Mouse (Mus musculus): ENCODE results near the gene Rap1gap.

The Rap1gap gene

GRCm38 (mm10) chr4:137724212-137724611 is 59.7 kb downstream of the Rap1gap start:
- DNase-seq (ENCODE audit: low read depth): no peak

GRCm38 (mm10) chr4:137724766-137725165 is 60.2 kb downstream of the Rap1gap start:
- no peak for DNase-seq (ENCODE audit: low read depth)

GRCm38 (mm10) chr4:137725541-137726145 is 61.1 kb downstream of the Rap1gap start:
- no peak for DNase-seq (ENCODE audit: low read depth)

GRCm38 (mm10) chr4:137726739-137727505 is 62.4 kb downstream of the Rap1gap start:
- no peak for DNase-seq (ENCODE audit: low read depth)

GRCm38 (mm10) chr4:137727506-137728187 is 63.1 kb downstream of the Rap1gap start:
- peak; percentile 59 for DNase-seq (ENCODE audit: low read depth)

GRCm38 (mm10) chr4:137728399-137729154 is 64.1 kb downstream of the Rap1gap start:
- DNase-seq (ENCODE audit: low read depth): no peak

- no peak for DNase-seq (ENCODE audit: low read depth)
These were observed 64.8 kb downstream of the Rap1gap start for GRCm38 (mm10) chr4:137729155-137729855.

GRCm38 (mm10) chr4:137730134-137730533 is 65.6 kb downstream of the Rap1gap start:
- DNase-seq (ENCODE audit: low read depth): peak; percentile 70

GRCm38 (mm10) chr4:137730757-137731156 is 66.2 kb downstream of the Rap1gap start:
- DNase-seq (ENCODE audit: low read depth): no peak

GRCm38 (mm10) chr4:137731891-137732290 is 67.4 kb downstream of the Rap1gap start:
- DNase-seq (ENCODE audit: low read depth): no peak

GRCm38 (mm10) chr4:137732361-137732760 is 67.8 kb downstream of the Rap1gap start:
- DNase-seq (ENCODE audit: low read depth): no peak

- DNase-seq (ENCODE audit: low read depth): no peak
These were observed 68.4 kb downstream of the Rap1gap start for GRCm38 (mm10) chr4:137732962-137733361.

GRCm38 (mm10) chr4:137733459-137733858 is 68.9 kb downstream of the Rap1gap start:
- DNase-seq (ENCODE audit: low read depth): no peak

- no peak for DNase-seq (ENCODE audit: low read depth)
These were observed 71.7 kb downstream of the Rap1gap start for GRCm38 (mm10) chr4:137736220-137736701.

- DNase-seq (ENCODE audit: low read depth): no peak
These were observed 73.2 kb downstream of the Rap1gap start for GRCm38 (mm10) chr4:137737760-137738159.

- DNase-seq (ENCODE audit: low read depth): no peak
These were observed 74.8 kb downstream of the Rap1gap start for GRCm38 (mm10) chr4:137739151-137739923.

GRCm38 (mm10) chr4:137740350-137740749 is 75.8 kb downstream of the Rap1gap start:
- DNase-seq (ENCODE audit: low read depth): no peak

- DNase-seq (ENCODE audit: low read depth): no peak
These were observed 79.3 kb downstream of the Rap1gap start for GRCm38 (mm10) chr4:137743791-137744190.

- DNase-seq (ENCODE audit: low read depth): no peak
These were observed 80.0 kb downstream of the Rap1gap start for GRCm38 (mm10) chr4:137744433-137744918.

GRCm38 (mm10) chr4:137747091-137747490 is 82.6 kb downstream of the Rap1gap start:
- no peak for DNase-seq (ENCODE audit: low read depth)
